Mouse (Mus musculus): Measurements from ENCODE around the gene Lexm.

The Lexm gene

DNA sequence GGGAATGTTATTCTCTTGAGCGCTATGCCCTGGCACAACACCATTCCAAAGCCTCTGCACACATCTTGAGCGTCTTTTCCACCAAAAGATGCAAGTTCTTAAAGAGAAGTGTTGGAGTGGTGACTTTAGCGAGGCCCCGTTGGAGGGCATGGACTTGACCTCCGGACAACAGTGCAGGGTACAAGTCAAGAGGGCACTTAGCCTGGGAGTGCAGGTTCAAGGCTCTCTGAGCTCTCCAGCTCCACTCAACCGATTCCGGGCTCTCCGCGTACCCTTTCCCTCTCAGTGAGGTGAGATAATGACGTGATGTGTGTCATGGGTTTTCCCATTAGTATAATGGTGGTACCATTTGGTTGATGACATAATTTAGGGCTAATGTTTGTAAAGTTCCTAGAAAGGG is 7.2 kb upstream of the Lexm start:
- no peak for DNase-seq (ENCODE audit: low read depth, low spot score)

DNA sequence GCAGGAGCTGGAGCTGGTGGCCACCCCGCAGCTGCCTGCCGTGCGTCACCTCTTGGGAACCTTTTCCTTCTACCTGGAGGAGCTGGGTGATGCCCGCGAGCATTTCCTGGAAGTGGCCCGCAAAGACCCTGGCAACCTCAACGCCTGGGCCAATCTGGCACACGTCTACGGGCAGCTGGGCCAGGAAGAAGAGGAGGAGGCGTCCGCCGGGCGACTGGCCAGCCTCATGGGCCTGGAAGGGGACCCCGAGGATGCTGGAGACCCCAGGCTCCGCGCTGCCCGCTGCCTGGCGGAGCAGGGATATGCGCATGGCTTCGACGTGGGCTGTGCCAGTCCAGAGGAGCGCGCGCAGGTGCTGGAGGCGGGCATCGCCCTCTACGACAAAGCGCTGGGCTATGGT is 5.7 kb upstream of the Lexm start:
- DNase-seq (ENCODE audit: low read depth, low spot score) = no peak

DNA sequence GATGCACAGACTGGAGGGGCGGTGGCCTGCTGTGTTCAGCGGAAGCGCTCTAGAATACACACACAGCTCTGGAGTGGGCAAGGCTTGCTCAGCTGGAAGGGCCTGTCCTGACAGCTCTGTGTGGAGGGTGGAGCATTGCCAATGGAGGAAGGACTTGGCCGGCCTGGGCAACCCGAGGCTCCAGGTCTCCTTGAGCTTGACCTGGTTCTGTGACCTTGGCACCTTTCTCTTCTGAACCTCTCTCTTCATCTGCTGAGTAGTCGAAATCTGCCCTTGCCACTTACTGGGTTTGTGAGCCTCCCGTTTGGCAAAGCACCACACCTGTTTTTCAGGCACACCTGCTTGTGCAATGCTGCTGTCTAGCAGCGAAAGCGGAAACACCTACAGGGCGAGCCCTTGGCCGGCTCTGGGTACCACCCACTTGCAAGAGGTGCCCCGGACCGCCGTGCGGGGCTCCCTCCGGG is 5.0 kb upstream of the Lexm start, which contains the start of gene Ttc22:
Gene Ttc22 (plus strand): TSS at position 403 of the 464 bp plus-strand sequence.
- DNase-seq (ENCODE audit: low read depth, low spot score) = no peak

DNA sequence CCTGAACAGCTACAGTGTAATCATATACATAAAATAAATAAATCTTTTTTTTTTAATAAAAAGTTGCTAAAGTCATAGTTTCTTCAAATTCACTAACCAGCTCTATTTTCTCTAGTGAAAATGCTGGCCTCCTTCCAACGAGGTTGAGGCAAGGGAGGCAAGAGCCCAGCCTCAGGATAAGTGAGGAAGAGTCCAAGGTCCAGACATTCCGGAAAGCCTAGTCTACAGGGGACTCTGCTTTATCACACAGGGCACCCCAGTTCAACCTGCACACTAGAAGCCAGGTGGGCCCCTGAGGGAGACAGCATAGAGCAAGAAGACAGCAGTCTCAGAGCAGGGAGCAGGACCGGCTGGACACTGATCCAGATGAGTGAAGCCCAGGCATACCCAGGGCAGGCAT is 4.4 kb upstream of the Lexm start:
- DNase-seq (ENCODE audit: low read depth, low spot score) = no peak

DNA sequence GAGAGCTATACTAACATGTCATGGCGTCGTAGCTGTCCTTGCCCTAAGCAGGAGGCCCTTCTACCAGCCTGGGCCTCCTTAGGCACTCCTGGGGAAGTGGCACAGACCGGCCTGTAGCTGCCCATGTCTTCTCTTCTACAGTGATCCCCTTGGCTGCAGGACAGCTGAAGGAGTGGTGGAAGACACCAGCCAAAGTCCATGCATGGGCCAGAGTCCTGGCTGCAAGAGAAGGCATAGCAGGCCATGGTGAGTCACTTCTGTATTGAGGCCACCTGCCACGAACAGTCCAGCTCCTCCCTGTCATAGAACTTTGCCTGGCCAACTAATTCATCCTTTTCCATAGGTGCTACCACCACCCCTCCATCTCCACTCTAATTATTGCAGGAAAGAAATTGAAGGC is 1.9 kb upstream of the Lexm start:
- DNase-seq (ENCODE audit: low read depth, low spot score) = no peak

DNA sequence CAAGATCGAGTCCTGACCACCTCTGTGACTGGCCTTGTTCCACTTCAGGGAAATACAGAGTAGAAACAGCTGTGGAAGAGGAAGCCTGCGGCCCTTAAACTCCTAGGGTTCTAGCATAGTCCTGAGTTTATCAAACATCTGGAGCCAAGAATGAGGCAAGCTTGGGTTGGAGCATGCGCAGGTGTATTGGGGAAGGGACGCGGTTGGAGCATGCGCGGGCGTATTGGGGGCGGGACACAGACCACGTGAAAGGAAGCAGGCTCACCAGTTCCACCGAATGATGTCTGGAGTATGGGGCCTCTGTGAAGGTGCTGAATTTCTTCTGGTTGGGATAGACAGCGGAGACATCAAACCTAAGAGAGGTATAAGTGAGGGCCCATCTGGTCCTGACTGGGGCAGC is 1.4 kb downstream of the Lexm start:
- no peak for DNase-seq (ENCODE audit: low read depth, low spot score)

DNA sequence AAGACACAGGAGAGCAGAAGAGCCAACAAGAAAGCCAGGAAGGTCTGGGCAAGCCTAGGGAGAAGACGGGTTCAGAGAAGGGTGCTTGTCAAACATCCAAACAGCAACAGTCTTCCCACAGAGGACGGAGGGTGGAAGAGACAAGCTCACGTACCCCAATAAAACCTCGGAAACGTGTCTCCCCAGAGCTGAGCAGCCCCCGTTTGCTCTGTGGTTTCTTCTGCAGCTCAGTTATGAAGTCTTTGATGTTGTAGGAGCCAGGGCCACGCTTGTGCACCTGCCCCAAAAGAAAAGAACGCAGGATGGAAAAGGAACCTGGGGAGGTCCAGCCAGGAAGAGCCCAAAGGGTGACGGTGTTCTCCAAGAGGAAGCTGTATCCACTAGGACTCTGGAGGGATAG is 2.2 kb downstream of the Lexm start:
- no peak for DNase-seq (ENCODE audit: low read depth, low spot score)

DNA sequence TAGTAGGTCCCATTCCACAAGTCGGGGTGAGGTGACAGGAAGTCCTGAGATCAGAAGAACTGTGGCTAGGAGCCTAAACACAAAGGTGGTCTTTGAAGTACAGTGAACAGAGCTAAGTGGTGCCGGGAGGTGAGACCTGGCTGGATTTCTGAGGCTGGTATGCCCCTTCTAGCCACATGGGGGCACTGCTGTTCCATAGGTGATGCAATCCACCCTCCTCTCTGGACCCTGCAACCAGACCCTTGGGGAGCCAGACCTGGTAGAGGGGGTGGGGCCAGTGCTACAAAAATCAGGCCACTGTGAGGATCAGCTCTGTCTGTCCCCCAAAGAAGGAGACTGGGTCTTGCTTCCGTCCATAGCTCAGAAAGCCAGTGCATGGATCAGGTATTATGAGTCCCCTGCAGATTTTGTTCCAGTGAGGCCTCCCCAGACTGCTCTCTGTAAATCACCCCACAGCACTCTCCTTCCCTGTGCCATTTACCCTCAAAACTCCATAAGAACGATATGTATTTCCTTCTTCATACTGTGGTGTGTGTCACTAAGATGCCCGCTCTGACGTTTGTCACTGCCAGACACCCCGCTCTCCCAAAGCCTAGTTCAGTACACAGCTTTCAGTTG is 2.8 kb downstream of the Lexm start:
- peak; percentile 71 for DNase-seq (ENCODE audit: low read depth, low spot score)

DNA sequence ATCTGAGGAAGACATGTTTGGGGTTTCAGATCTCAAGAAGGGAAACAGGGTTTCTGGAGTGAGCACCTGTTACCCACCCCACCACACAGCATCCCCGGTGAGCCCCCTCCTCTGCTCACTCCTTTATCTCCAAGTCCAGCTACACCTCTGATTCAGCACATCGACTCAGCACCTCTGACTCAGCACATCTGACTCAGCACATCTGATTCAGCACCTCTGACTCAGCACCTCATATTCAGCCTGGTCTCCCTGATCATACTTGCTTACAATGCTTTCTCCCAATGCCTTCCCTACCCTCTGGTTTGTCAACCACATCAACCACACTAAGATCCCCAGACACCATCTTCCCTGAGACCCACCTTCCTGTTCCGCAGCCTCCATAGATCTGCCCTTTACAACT is 3.5 kb downstream of the Lexm start:
- peak; percentile 85 for DNase-seq (ENCODE audit: low read depth, low spot score)

DNA sequence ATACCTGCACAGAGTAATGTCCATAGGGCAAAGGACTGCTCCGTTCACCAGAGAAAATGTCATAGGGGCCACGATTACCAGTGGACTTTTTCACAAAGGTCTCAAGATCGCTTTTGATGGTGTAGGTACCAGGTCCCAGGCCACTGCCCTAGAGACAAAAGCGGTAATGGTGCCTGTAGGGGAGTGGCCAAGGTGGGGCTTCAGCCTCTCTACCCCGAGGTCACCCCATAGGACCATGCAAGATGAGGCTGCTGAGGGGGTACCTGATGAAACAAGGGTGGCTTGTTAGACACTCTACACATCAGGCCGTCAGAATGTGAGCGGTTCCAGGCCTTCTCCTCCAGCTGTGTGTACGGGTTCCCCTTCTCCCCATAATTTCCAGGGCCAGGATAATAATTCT is 3.9 kb downstream of the Lexm start:
- DNase-seq (ENCODE audit: low read depth, low spot score) = no peak

DNA sequence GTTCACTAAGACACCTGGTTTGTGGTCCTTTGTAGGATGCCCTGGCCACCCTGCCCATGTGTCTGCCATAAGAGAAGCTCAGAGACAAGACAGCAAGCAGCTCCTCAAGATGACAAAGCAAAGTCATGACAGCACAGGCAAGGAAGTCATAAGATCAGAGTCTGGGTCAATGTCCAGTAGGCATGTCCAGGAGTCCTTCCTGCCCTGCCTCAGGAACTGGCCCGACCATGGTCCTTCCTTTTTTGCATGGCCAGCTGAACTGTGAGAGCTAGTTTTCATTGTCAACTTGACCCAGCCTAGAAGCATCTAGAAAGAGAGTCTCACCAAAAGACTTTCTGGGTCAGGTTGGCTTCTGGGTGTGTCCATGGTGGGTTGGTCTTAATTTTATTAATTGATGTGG is 9.1 kb downstream of the Lexm start:
- DNase-seq (ENCODE audit: low read depth, low spot score) = no peak

DNA sequence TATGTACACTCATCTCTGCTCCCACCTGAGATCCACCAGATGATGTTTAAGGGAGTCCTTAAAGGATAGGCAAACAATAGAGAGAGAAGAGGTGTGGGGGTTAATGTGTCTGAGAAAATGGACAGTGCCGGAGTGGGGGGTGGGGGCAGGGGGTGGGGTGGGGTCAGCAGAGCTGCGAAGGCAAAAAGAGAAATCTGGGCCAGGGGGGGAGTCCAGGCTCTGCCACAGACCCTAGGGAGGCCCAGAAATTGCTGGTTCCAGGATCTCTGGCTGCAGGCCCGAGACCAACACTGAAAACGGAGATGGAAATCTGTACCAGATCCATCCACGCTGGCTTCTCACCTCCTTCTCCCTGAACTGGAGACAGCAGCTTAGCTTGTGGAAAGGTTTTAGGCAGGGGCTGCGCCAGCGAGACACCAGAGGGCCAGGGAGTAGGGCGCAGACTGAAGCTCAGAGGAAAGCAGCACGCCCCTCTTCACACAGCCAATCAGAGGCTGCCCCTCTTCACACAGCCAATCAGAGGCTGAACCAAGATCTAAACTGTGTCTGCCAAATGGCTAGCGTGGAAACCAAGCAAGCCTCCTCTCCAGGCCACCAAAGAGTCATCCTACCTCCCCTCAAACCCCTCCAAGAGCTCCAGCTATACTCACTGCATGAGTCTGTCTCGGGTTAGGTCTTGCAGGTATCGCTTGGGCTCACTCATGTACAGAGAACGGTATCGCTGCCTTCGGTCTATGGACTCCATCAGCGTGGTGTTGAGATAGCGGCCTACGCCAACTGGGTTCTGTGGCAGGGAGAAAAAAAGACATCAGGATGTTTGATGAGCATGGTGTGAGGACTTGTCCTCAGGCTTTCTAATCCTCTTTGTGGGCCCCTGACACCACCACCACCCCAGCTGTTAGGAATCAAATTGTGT is 10.1 kb downstream of the Lexm start:
- DNase-seq (ENCODE audit: low read depth, low spot score) = no peak

DNA sequence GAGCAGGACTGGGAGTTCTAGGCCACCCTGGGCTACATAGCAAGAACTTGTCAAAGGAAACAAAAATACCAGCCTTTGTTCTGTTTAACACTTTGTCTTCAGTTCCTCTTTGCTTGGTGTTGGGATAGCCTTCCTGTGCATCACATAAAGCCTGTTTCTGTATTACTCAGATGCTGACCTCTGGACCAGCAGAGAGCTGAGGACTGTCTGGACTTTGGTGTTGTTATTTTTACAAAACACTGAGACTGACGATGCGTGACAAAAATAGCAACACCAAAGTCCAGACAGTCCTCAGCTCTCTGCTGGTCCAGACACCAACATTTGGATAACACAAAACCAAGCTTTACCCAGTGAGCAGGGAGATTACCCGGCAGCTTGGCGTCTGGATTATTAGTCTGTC is 16.3 kb downstream of the Lexm start:
- DNase-seq (ENCODE audit: low read depth, low spot score) = no peak

DNA sequence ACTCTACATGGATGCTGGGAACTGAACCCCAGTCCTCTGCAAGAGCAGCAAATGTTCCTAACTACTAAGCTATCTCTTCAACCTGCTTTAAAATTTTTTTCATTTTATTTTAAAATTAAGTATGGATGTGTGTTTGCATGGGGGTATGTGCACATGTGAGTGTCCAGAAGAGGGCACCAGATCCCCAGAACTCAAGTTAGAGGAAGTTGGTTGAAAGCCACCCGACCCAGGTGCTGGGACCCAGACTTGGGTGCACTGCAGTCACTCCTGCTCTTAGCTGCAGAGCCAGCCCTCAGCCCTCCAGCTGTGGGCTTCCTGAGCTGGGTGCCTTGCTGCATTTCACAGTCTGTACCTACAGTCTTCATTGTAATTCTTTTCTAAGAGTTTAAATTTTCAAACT is 17.6 kb downstream of the Lexm start:
- DNase-seq (ENCODE audit: low read depth, low spot score) = no peak

DNA sequence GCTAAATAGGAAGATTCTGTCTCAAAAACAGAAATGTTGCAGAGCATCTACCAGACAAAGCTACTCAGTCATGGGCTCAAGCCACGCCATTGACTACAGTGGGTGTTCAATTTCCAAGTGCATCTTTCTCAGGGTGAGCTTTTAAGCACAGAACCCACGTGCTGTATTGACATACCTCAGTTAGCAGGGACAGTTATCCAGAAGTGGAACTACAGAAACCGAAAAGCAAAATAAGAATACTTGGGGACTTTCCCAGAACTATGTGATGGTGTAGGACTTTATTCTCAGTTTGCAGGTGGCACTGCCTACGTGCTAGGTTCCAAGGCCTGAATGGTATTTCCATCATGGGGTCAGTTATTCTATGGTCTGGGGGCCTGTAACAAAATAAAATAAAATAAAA is 19.3 kb downstream of the Lexm start:
- no peak for DNase-seq (ENCODE audit: low read depth, low spot score)

DNA sequence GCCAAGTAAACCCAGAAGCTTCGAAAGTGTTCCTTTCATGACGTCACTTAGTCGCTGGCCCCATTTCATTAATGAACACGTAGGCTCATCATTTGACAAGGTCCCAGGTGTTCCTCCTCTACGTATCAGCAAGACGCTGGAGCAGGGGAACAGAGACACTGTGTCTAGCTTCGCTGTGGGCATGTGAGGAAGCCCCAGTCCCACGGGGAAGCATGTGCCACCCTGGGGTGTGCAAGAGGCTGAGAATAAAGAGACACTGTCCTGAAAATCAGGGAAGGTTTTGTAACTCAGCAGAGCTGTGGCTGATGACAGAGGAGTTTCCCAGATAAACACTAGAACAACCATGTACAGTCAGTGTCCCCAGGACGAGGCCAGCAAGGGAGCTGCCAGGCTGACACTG is 20.0 kb downstream of the Lexm start:
- DNase-seq (ENCODE audit: low read depth, low spot score) = no peak

DNA sequence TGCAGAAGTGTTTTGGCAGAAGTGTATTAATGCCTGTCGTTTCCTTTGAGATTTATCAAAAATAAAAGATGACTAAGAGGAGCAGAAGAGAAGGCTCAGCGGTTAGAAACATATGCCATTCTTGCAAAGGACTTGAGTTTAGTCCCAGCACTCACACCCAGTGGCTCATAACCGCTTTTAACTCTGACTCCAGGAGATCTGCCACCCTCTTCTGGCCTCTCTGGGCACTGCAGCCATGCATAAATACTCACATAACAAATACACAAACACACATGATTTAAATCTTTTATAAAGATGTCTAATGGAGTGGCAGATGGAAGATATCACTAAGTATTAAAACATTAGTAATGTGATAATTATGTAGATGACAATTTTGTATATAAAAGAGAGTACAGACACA is 20.8 kb downstream of the Lexm start:
- DNase-seq (ENCODE audit: low read depth, low spot score) = no peak

DNA sequence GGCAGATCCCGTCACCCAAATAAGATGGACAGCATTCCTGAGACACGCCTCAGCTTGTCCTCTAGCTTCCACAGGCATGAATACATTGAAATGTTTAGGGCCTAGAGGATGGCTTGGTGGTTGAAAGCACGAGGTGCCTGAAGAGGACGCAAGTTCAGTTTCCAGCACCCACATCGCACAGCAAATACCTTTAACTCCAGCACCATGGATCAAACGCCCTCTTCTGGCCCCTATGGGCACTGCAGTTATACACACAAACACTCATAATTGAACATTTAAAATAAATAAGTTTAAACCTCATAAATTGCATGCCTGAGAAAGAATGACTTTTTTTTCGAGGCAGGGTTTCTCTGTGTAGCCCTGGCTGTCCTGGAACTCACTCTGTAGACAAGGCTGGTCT is 23.4 kb downstream of the Lexm start:
- no peak for DNase-seq (ENCODE audit: low read depth, low spot score)

DNA sequence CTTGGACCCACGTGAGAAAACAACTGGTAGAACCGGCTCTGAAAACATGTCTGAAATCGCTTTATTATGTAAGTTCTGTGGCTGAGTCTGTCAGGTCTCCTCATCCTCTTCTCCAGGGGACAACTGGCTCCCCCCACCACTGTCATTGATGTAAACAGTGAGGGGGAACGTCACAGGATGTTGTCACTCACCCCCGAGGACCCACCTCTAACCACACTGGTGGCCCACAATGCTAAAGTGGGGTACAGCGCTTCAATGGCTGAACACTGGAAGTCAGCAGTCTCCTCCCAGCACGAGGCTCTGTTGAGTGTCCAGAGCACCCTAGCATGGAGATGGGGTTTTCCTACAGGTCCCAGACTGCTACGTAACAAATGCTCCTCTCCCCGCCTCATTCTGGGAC is 26.2 kb downstream of the Lexm start:
- DNase-seq (ENCODE audit: low read depth, low spot score) = no peak

DNA sequence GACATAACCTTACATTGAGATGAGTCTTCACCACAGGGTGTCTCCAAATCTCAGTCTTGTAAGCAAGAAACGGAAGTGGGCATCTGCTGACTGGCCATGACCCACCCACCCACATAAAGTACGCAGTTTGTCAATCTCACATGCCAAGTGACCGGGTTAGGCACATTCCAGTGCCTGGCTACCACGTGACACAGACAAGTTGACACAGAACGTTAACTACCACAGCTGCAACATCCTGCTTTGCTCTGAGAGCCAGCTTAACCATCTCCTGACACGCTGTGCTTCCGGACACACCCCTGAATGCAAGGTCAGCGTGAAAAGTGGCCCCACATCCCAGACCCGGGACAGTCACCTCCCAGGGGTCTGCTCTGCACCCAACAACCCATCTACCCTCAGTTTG is 26.9 kb downstream of the Lexm start:
- no peak for DNase-seq (ENCODE audit: low read depth, low spot score)

DNA sequence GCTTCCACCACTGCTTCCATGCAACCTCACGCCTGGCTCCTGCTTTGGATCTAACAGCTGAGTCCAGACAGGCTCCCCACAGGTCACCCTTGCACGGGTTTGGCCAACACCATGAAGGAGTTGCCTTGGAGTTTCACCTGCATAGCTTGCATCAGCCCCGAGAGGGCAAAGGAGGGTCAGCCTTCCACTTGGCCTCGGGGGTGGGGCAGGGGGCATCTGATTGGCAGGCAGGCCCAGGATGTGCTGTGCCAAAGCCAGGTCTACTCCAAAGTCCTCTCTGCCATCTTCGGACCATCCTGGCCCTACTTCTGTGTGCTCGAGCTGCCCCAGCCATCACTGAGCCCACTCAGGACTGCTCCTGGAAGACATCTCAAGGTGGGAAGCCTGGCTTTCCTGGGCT is 30.0 kb downstream of the Lexm start:
- DNase-seq (ENCODE audit: low read depth, low spot score) = no peak

DNA sequence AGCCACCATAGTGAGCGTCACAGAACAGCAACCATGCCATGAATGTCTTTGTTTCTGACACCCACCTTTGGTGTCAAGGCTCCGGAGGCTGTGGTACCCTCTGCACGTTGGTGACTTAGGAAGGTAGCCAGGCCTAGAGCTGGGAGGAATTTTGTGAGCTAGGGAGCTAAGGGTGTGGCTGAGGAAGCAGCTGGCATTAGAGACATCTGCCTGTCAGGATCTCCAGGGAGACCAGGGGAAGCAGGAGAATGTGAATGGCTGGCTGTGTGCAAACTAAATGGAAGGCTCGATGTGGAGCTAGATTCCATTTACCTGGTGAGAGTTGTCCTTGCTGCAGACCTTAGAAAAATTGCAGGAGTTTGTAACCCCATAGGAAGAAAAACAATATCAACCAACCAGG is 32.4 kb downstream of the Lexm start:
- DNase-seq (ENCODE audit: low read depth, low spot score) = no peak

DNA sequence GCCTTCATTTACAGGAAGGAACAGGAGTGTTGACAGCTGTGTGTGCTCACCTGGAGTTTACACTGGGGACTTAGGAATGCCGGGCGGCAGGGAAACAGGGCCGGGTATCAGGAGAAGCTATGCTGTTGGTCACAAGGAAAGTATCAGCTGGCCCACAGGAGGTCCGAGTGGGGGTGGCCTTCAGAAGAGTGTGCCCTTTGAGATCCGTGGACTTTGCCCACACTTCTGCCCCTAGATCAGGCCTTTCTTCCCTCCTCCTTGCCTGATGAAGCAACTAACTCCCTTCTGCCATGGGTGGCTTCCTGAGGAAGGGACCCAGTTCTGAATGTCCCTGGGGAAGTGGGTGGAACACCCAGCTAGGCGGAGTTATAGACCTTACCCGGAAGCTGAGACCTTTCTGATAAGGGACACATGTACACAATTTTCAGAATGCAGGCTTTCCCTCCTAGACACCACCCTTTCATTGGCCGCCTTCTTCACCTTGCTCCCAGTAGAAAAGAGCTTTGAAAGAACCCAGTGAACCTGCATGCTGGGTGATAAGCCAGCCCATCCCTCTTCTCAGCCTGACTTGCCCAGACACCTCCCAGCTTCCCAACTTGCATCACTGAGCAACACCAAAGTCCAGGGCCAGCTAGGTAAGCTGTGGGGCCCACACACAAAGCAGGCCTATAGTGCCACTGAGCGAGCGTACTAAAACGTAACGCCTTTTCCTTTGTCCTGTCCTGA is 34.5 kb downstream of the Lexm start:
- DNase-seq (ENCODE audit: low read depth, low spot score) = peak; percentile 43
